In genomic region chr2:162932706-162933105, GRCm38 (mm10) we compare ENCODE assay signal across 7 mouse cellular contexts. TPM values are rescaled to one million over a fixed set of nuclear protein-coding genes. Genes with fewer than 3 reads are reported as not detected.
DNase-seq lines count a peak whose midpoint lies in the region; ATAC-seq and TF ChIP-seq lines count a peak whose summit lies in the region.

No protein-coding gene starts in this region.

- 69% methylated on average over 4 of the region's 4 CpGs for WGBS in spleen, adult 2 months
- WGBS in intestine, embryonic 14.5 days: 41% methylated on average over 4 of the region's 4 CpGs
- WGBS in midbrain, embryonic 14.5 days: 42% methylated on average over 4 of the region's 4 CpGs

- ATAC-seq in intestine, embryonic 14.5 days (replicated peaks; ENCODE audit: low FRiP score, low TSS enrichment, low read depth): no peak
- no peak for ATAC-seq in midbrain, embryonic 14.5 days (ENCODE audit: low FRiP score, low TSS enrichment)

- no peaks in the 10 kb centered on the region for H3K9me3 ChIP-seq in intestine, embryonic 14.5 days (ENCODE audit: control insufficient read depth, low read length)
- no peaks in the 10 kb centered on the region for H3K9me3 ChIP-seq in midbrain, embryonic 14.5 days (ENCODE audit: control insufficient read depth, low read length)

- H3K4me3 ChIP-seq in spleen, adult 2 months (ENCODE audit: extremely low read depth, insufficient read depth, insufficient read length): peak overlapping the region; percentile 19; the same call in 1 of the 2 replicates
- peak overlapping the region; percentile 81 for H3K4me3 ChIP-seq in intestine, embryonic 14.5 days (ENCODE audit: low read depth, low read length)
- peak overlapping the region; percentile 100 for H3K4me3 ChIP-seq in midbrain, embryonic 14.5 days (replicated peaks; ENCODE audit: low read depth, low read length)

- no peak for DNase-seq in spleen, adult 2 months (ENCODE audit: low read depth in 1 of 2, low spot score in 2 of 2)
- no peak for DNase-seq in spleen, postnatal 4 days (ENCODE audit: low spot score in 2 of 2)
- DNase-seq in embryo, embryonic 10.5 days (ENCODE audit: low spot score): peak; percentile 59
- DNase-seq in intestine, embryonic 14.5 days (ENCODE audit: low spot score): peak; percentile 58
- DNase-seq in midbrain, embryonic 14.5 days: no peak
- no peak for DNase-seq in spleen, postnatal 10 days (ENCODE audit: low spot score in 2 of 2)
- DNase-seq in left cerebral cortex, adult 18-20 months (ENCODE audit: low spot score in 2 of 2): no peak

- peak overlapping the region; percentile 86 for H3K4me2 ChIP-seq in intestine, embryonic 14.5 days (ENCODE audit: low read length)
- H3K4me2 ChIP-seq in midbrain, embryonic 14.5 days (ENCODE audit: low read length): peak overlapping the region; percentile 79

- H3K27me3 ChIP-seq in spleen, adult 2 months (ENCODE audit: control insufficient read depth, insufficient read depth, low read length): no peaks in the 10 kb centered on the region
- H3K27me3 ChIP-seq in intestine, embryonic 14.5 days (replicated peaks; ENCODE audit: control insufficient read depth, insufficient read depth, low read length): peaks cover 3% of the 10 kb centered on the region; the same call in 1 of the 2 replicates
- H3K27me3 ChIP-seq in midbrain, embryonic 14.5 days (ENCODE audit: control insufficient read depth, insufficient read depth, low read length): no peaks in the 10 kb centered on the region

- peaks cover 5% of the 10 kb centered on the region; the same call in 1 of the 2 replicates for H3K4me1 ChIP-seq in spleen, adult 2 months (ENCODE audit: control insufficient read depth, insufficient read depth, insufficient read length)
- H3K4me1 ChIP-seq in intestine, embryonic 14.5 days (replicated peaks; ENCODE audit: control insufficient read depth, insufficient read depth, low read length): peaks cover 9% of the 10 kb centered on the region; the same call in 1 of the 2 replicates
- peaks cover 14% of the 10 kb centered on the region for H3K4me1 ChIP-seq in midbrain, embryonic 14.5 days (ENCODE audit: control insufficient read depth, insufficient read depth, low read length)

- H3K36me3 ChIP-seq in spleen, adult 2 months (ENCODE audit: control insufficient read depth, insufficient read depth, low read length): peaks cover 27% of the 10 kb centered on the region
- peaks cover 51% of the 10 kb centered on the region for H3K36me3 ChIP-seq in intestine, embryonic 14.5 days (ENCODE audit: control insufficient read depth, insufficient read depth, low read length)
- H3K36me3 ChIP-seq in midbrain, embryonic 14.5 days (ENCODE audit: control insufficient read depth, insufficient read depth, low read length): peaks cover 47% of the 10 kb centered on the region

- peak overlapping the region; percentile 100 for H3K9ac ChIP-seq in intestine, embryonic 14.5 days (ENCODE audit: low read length)
- peak overlapping the region; percentile 31; the same call in 1 of the 2 replicates for H3K9ac ChIP-seq in midbrain, embryonic 14.5 days (replicated peaks; ENCODE audit: low read length)

- no peak for TF ChIP-seq POLR2A in spleen, adult 2 months (IDR thresholded peaks at IDR 0.05; ENCODE audit: low read depth, low read length)

- no peak for TF ChIP-seq CTCF in spleen, adult 2 months (IDR thresholded peaks at IDR 0.05; ENCODE audit: extremely low read depth, insufficient read depth, insufficient read length, insufficient replicate concordance)

- H3K27ac ChIP-seq in spleen, adult 2 months (ENCODE audit: insufficient read depth, low read length): no peak overlapping the region
- H3K27ac ChIP-seq in intestine, embryonic 14.5 days (ENCODE audit: low read depth): no peak overlapping the region
- no peak overlapping the region for H3K27ac ChIP-seq in midbrain, embryonic 14.5 days (replicated peaks; ENCODE audit: low read depth, low read length)

RNA-seq across cellular contexts. Expression of gene Srsf6, which starts 1.4 kb away (rescaled TPM):
- polyA plus RNA-seq in spleen, adult 2 months (2012; rRNA removed): 101 and 113 TPM in 2 replicates
- 193 and 195 TPM in 2 replicates for polyA plus RNA-seq in intestine, embryonic 14.5 days (2014; fragmentation: Nextera tagmentation; extraction: Ambion mirVana)
- polyA plus RNA-seq in midbrain, embryonic 14.5 days (2014; fragmentation: Nextera tagmentation; extraction: Ambion mirVana): 144 and 175 TPM in 2 replicates
- 10 to 100 TPM; 92.2 to 95.8 TPM for total RNA-seq in left cerebral cortex, adult 18-20 months (2021)

RNA-seq across cellular contexts. Expression of gene L3mbtl1, which starts 10.6 kb away (rescaled TPM):
- polyA plus RNA-seq in spleen, adult 2 months (2012; rRNA removed): 0.05 and 0.19 TPM in 2 replicates
- polyA plus RNA-seq in intestine, embryonic 14.5 days (2014; fragmentation: Nextera tagmentation; extraction: Ambion mirVana): 0.07 TPM in 1 of 2 replicates, not detected in the other
- polyA plus RNA-seq in midbrain, embryonic 14.5 days (2014; fragmentation: Nextera tagmentation; extraction: Ambion mirVana): 1.6 and 3.0 TPM in 2 replicates
- 10 to 100 TPM; 13.4 to 15.7 TPM for total RNA-seq in left cerebral cortex, adult 18-20 months (2021)

RNA-seq across cellular contexts. Expression of gene Sgk2, which starts 54.4 kb away (rescaled TPM):
- polyA plus RNA-seq in spleen, adult 2 months (2012; rRNA removed): 0.02 and 0.05 TPM in 2 replicates
- 0.26 and 0.30 TPM in 2 replicates for polyA plus RNA-seq in intestine, embryonic 14.5 days (2014; fragmentation: Nextera tagmentation; extraction: Ambion mirVana)
- 0.12 TPM in 1 of 2 replicates, not detected in the other for polyA plus RNA-seq in midbrain, embryonic 14.5 days (2014; fragmentation: Nextera tagmentation; extraction: Ambion mirVana)
- under 1 TPM; 0.30 to 0.45 TPM for total RNA-seq in left cerebral cortex, adult 18-20 months (2021)

Comparison
In these comparisons a context has a peak if more than half of its experiments do, and no peak if none do; other contexts are left out.
1. DNase-seq: peak in embryo, embryonic 10.5 days (single experiment) and intestine, embryonic 14.5 days (single experiment); none in spleen, adult 2 months (0 of 2), spleen, postnatal 4 days (0 of 2), midbrain, embryonic 14.5 days (single experiment), spleen, postnatal 10 days (0 of 2) and left cerebral cortex, adult 18-20 months (0 of 2).
2. H3K4me3 ChIP-seq: peak in every context shown above with its lines; median percentile 100 in midbrain, embryonic 14.5 days; 81 in intestine, embryonic 14.5 days; 19 in spleen, adult 2 months.